Mouse (Mus musculus): Measurements from ENCODE around the gene Mkks.

Mkks gene

DNA sequence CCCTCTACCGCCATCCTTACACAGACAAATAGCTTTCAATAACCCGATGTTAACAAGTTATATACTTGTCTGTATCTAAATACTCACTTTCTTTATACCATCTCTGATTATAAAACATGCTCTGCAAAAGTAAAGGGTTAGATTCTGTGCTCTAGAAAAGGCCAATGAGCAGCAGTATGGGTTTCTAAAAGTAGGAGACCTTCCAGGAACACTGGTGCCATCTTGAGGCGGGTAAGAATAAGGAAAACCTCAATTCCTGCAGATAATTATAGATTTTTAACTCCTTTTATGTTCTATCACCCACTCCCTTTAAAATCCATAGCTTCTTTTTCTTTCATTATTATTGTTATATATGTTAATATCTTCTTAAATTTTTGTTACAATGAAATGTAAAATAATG lies 55.3 kb downstream of the Mkks start:
- DNase-seq (ENCODE audit: extremely low spot score, low spot score): no peak

- no peak for DNase-seq (ENCODE audit: extremely low spot score, low spot score)
These were observed 56.5 kb downstream of the Mkks start for GRCm38 (mm10) chr2:136834715-136835075.

GRCm38 (mm10) chr2:136833976-136834714 lies 57.0 kb downstream of the Mkks start:
- no peak for DNase-seq (ENCODE audit: extremely low spot score, low spot score)

DNA sequence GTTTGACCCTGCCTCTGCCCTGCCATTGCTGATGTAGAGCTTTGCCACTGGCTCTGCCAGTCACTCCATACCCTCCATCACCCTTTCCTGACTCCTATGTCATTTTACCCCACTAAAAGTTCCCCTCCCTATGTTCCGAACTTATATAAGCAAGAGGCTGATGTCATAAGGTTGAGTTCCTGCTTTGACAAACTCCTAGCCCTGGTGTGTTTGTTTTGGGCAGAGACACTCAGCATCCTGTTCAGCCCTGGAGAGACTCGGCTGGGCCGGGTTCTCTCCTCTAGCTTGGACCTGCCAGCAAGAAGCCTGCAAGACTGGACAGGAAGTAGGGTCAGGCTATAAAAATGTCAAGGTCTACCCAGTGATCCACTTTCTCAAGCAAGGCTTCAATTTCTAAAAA lies 58.3 kb downstream of the Mkks start:
- no peak for DNase-seq (ENCODE audit: extremely low spot score, low spot score)

- no peak for DNase-seq (ENCODE audit: extremely low spot score, low spot score)
These were observed 63.6 kb downstream of the Mkks start for GRCm38 (mm10) chr2:136827612-136828011.

Measured in neural tube, embryonic 10.5 days (tissue).